Mouse (Mus musculus) liver, embryonic 14.5 days (tissue): Measurements from ENCODE around the gene Spen.

Experiments used
- CTCF ChIP-seq: IDR thresholded peaks from 2 replicates; pipeline ENCODE4 v1.5.1; 2016; ENCODE audit warnings: antibody characterized with exemption, low read depth, control low read depth
- EP300 ChIP-seq: IDR thresholded peaks from 2 replicates; pipeline ENCODE4 v1.6.1; 2016; ENCODE audit warnings: antibody characterized with exemption, low read depth

GRCm38 (mm10) chr4:141459766-141460165 lies 78.6 kb downstream of the Spen start:
- no peak for TF ChIP-seq CTCF
- TF ChIP-seq EP300: no peak
